Mouse (Mus musculus) MN1 (cell line): Measurements from ENCODE around the gene Zfp629.
"Not testable (repeated sequence)": the region's sequence is repeated elsewhere in the genome, so short reads cannot be mapped to it uniquely, and the experiment has no call there.

Experiments
- DNase-seq: peaks from one replicate; pipeline ENCODE4 v3.0.0-alpha.2; 2016; ENCODE audit warnings: low spot score

Zfp629 gene

DNA sequence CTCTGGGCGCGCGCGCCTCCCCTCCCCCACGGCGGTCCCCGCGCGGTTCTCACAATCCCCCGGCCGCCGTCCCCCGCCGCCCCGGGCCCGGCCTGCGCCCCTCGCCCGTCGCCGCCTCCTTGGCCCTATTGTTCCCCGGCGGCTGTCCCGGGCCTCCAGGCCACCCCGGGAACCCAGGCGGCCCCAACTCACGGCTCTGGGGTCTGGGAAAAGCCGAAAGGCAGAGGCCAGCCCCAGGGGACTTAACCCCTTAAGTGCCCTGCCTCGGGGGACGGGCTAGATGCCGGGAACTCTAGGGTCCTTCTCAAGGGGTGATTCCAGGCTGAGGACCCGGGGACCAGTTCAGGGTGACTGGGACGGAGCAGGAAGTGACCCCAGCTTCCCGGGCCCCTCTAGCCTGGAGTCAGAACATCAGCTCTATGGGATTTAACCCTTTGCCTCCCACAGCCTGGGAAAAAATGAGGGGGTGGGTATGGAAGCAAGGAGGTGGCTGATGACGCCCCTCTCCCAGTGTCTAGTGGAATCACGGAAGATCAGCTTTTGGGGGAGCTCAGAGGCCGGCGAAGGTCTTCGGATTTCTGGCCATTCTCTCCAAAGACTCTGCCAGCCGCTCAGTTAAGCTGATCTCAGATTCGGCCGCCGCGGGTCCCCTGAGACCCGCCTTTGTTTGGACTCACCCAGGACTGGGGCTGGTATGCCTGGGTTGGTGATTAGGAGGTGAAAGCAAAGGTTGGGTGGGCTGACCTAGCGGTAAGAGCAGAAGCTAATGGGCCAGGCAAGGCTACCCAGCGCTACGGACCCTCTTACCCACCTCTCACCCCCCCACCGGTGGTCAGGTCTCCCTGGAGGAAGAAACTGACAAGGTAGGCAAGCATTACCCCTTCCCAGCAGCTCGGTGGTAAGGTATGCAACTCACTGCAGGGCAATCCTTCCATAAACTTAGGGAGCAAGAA lies at the start of gene Zfp629:
TSS of gene Zfp629 (minus strand) at position 907 of the 953 bp plus-strand sequence.
- peak; percentile 90 for DNase-seq

DNA sequence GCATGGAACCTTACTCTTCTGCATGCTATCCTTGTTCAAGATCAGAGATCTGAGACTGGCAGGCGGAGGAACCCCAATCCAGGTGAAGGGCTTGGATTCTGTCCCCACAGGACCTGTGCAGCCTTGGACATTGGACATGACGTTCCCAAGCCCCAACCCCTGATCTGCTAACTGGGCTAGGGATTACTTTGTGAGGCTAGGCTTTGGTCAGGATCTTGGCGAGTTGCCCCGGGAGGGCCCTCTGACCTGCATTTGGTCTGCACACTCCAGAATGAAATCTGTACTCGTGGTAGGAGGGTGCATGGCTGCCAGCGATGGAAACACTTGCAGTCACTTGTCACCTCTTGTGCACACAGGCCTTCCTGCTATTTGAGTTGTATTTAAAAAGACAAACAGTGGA lies 47.3 kb upstream of the Zfp629 start:
- no peak for DNase-seq

DNA sequence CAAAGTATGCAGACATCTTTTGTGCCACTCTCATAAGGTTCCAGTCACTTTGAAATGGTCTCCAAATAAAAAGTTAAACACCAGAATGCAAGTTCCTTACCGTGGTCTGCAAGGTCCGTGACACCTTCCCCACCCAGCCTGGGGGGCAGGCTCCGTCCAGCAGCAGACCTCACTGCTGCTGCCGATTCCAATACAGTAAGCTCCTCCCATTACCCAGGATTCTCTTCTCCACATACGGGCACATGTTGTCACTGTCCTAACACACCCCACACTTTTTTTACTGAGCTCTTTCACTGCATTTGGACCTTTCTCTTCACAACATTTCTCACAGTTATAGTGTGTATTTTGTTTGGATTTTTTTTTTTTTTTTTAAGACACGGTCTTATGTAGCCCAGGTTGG lies 46.2 kb upstream of the Zfp629 start:
- DNase-seq: no peak

DNA sequence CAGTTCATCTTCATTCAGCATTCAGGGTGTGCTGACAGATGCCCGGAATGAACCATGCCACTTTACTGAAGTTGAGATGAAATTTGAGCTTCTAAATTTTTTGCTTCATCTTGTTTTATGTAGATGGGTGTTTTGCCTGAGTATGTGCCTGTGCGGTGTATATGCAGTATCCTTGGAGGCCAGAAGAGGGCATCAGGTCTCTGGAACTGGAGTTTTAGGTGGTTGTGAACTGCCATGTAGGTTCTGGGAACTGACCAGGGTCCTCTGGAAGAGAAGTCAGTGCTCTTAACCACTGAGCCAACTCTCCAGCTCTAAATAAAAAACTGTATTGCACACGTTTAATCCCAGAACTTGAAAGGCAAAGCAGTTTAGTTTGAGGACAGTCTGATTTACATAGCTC lies 45.3 kb upstream of the Zfp629 start:
- no peak for DNase-seq

DNA sequence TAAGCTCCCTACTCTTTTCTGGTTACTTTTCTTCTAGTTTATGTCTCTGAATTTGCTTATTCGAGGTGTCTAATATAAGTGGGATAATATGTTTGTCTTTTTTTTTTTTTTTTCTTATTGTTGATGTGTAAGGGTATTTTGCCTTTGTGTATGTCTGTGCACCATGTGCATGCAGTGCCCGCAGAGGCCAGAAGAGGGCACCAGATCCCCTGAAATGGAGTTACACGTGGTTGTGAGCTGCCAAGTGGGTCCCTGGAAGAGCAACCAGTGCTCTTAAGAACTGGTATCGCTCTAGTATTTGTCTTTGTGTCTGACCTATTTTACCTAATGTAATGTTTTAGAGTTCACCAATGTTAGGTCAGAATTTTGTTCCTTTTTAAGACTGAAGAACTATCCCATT lies 41.3 kb upstream of the Zfp629 start:
- DNase-seq: peak; percentile 65

DNA sequence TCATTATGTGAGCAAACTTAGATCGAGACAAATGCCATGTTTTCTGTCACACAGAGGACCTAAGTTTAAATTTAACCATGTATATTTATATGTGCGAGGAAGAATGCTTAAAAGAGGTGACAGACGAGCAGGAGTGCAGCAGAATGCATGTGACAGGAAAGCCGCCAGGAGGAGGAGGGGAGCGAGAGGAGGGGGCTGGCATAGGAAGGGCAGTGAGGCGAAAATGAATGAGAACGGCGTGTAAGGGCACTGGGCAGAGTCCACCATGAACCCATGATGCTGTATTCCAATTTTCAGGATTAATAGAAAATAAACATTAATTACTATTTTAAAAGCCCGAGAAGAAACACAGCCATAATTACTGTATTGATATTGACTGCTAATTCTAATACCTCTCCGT lies 38.7 kb upstream of the Zfp629 start:
- no peak for DNase-seq

DNA sequence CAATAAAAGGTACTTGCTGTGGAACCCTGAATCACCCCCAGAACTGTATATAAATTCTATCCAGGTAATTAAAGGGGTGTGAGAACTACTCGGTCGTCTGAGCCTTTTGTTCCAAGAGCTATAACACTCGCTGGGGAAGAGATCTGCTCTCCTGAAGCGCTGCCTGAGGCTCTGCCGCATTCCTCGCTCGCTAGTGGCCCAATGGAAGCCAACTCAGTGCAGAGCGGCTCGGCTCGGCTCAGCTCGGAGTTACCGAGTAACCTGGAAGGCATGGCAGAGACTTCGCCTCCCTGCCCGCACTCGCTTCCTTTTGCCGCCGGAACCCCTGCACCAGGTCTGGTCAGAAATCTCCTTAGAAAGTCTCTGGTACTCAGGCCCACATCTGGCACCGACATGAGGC lies 36.5 kb upstream of the Zfp629 start:
- no peak for DNase-seq

DNA sequence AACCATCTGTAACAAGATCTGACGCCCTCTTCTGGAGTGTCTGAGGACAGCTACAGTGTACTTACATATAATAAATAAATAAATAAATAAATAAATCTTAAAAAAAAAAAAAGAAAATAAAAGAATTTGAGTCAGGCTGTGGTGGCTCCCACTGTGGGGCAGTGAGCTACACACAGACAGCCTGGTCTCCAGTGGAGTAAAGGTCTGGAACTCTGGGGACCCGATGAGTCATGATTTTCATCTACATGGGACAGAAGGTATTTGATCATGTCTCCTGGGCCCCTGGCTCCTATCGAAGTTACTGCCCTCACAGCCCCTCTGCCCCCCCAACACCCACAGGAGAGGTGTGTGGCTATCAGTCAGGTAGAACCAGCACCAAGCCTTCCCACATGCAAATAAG lies 36.0 kb upstream of the Zfp629 start:
- DNase-seq: no peak

DNA sequence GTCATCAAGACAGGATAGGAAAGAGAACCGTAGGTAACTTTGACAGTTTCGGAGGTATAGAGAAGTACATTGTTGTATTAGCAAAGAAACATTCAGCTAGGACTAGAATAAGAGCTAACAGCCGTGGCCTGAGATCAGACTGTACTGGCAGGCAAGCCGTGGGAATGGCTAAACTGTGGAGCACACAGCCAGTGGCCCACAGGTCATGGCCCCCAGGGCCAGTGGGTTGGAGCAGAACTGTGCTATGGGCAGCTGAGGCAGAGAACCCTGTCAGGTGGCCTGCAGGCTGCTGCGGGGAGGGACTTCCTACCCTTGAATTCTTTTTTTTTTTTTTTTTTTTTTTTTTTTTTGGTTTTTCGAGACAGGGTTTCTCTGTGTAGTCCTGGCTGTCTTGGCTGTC lies 33.6 kb upstream of the Zfp629 start:
- no peak for DNase-seq

DNA sequence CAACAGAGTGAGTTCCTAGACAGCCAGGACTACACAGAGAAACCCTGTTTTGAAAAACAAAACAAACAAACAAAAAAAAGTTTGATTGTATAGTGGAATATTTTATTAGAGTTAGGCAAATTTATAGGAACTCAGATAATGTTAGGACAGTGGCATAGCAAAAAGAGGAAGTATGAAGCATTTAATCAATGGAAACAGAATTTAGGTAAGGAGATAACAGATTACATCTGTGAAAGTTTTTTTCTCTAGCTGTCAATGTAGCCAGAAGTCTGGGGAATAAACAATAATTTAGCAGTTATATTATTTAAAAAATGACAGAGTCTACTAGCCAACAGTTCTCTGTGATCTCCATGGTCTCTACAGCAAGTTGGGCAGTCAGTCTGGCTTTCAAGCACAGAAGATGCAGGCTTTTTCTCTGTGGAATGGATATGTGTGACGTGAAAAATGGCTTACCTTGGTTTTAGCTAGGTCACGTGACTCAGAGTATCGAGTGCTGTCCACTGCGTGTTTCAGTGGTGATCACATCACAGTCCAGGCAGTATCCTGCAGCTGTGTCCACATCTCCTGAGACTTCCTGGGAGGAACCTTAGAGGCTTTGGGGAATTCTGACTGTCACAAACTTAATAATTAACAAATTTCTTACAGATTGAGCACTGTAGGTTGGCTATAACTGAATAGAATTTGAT lies 33.1 kb upstream of the Zfp629 start:
- no peak for DNase-seq

DNA sequence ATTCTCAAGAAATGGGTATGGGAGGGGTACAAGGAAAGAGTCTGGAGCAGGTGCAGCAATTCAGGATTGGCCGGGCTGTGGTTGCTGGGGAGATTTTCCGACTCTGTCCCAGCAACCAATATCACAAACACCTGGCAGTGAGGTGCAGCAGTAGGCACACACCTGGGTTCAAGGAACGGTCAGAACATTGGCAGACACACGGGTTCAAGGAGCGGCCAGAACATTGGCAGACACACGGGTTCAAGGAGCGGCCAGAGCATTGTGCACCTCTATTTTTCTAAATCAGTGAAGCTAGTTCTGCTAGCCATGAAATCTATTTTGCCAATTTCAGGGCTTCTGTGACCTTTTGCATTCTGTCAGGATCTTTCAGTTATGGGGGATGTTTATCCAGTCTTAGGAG lies 32.0 kb upstream of the Zfp629 start:
- DNase-seq: not testable (repeated sequence)

DNA sequence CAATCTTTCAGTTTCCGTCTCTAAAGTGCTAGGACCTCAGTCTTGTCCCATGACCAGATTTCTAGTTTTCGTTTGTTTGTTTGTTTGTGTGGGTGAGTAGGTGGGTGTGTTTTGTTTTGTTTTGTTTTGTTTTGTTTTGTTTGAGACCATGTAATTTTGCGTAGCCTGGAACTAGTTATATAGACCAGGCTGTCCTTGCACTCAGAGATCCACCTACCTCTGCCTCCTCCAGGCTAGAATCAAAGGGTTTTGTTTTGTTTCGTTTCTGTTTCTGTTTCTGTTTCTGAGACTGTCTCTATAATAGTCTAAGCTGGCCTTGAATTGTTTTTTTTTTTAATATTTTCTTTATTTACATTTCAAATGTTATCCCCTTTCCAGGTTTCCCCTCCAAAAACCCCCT lies 30.8 kb upstream of the Zfp629 start:
- DNase-seq: no peak

DNA sequence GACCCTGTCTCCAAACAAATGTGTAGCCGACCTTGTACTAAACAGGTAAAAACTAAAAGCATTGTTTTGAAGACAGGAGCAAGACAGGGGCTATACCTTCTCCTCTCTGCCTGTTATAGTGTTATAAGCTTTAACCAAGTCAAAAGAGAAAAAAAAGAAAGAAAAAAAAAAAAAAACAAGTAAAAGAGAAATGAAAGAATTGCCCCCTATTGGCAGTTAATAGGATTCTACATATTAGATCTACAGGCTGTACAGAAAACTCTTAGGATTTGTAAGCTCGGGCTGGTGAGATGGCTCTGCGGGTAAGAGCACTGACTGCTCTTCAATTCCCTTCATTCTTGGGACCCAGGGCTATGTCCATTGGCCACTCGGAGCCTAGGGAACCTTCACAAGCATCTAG lies 26.7 kb upstream of the Zfp629 start:
- DNase-seq: no peak

DNA sequence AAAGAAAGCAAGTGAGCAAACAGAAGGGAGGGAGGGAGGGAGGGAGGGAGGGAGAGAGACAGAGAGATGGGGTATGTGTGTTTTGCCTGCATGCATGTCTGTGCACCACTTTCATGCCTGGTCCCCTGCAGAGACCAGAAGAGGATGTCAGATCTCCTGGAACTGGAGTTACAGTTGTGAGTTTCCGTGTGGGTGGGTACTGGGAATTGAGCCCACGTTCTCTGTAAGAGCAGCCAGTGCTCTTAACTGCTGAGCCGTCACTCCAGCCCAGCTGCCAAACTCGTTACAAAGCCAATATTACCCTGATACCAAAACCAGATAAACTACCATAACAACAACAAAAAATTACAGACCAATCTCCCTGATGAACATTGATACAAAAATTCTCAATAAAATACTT lies 25.7 kb upstream of the Zfp629 start:
- no peak for DNase-seq

DNA sequence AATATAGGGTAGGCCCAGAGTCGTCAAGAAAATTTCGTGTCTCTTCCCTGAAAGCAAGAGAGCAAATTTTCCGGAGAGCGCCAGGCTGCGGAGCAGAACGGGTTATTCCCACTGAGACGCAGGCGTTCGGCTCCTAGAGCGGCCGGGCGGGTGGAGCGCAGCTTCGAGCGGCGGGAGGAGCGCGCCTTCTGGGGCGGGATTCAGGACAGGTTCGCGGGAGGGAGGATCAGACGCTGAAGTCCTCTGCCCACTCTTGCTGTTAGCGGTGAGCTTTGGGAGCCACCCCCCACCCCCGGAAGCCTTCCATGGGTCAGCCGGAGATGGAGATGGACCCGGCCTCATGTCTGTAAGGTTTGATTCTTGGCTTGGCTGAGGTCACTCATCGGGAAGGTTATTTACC lies 21.4 kb upstream of the Zfp629 start:
- peak; percentile 87 for DNase-seq

DNA sequence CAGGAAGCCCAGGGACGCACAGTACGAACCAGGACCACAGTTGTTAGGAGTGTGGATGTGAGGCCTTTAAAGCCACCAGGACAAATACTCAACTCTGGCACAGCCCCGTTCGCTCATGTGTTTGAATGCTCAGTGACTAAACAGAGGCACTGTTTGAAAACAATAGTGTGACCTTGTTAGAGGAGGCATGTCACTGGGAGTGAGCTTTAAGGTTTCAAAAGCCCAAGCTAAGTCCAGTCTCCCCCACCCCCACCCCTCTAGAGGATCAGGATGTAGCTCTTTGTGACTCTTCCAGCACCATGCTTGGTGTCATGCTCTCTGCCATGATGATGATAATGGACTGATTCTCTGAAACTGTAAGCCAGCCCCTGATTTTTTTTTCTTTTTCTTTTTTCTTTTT lies 15.8 kb upstream of the Zfp629 start:
- DNase-seq: no peak

DNA sequence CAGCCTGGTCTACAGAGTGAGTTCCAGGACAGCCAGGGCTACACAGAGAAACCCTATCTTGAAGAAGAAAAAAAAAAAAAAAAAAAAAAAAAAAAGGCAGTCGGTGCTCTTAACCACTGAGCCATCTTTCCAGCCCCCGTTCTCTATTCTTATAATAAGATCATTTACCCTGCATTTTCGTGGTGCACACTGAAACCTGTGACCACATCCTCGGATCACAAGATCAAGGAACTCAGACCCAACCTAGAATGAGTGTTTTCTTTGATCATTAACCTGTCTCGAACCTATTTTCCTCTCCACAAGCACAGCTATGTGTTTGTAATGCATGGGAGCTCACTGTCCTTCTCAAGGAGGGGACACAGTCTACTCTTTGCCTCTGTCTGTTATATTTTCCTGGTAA lies 13.0 kb upstream of the Zfp629 start:
- no peak for DNase-seq

DNA sequence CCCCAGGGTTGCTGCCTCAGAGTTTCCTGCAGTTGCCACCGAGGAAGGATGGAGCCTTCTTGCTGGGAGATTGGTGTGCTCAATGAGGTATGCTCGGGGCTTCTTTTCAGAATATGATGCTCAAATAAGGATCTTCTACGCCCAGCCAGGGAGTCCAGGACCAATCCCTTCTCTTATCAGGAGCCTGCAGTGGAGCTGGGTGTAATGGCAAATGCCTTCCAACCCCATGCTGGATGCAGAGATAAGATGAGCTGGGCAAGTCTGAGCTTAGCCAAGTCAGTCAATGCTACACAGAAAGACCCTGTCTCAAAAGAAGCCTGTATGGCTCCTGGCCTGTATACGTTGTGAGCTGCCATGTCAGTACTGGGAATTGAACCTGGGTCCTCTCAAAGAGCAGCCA lies 10.9 kb upstream of the Zfp629 start:
- DNase-seq: no peak

DNA sequence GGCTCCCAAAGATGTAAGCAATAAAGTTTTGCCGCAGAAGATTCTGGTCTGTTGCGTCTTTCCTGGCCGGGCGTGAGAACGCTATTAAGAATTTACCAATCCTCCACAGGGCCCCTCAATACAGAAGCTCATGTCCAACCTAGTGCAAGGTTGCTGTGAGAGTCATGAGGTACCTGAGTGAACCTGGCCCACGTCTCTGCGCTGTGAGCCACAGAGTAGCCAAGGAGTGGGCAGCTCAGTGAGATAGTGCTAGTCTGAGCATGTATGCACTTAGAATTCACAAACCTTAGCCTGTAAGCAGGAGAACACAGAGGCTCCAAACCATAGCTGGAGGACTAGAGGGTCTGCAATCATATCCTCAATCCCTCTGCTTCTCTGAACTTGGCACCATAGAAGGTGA lies 10.4 kb upstream of the Zfp629 start:
- no peak for DNase-seq

DNA sequence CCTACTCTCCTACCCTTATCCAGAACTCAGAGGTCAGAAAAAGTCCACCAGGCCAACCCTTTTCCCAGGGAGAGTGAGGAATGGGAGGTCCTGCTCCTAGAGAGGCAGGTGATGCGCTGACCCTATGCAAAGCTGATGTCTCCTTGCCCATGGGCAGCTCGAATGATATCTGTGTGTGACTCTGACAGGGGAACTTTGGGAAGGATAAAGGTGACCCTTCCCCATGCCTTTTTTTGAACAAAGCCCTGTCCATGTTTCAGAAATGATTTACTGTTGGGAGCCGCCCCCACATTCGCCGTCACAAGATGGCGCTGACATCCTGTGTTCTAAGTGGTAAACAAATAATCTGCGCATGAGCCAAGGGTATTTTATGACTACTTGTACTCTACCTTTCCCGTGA lies 2.8 kb upstream of the Zfp629 start:
- not testable (repeated sequence) for DNase-seq

DNA sequence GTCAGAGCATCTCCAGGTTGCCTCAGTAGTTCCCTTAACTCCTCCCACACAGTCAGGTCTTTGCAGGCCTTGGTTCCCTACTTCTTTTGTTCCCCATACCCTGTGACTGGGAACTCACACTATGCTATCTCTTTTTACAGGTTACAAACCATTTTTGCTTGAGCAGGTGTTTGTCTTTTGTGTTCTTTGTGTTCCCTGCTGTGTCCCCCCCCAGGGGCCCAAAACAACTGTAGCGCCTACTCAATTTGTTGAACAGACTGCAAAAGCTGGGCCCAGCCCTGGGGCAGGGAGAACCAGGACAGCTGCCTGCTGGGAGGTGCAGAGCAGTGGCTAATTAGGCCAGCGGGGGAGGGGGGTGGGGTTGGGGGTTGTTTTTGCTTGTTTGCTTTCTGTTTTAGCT lies 2.4 kb upstream of the Zfp629 start:
- no peak for DNase-seq

DNA sequence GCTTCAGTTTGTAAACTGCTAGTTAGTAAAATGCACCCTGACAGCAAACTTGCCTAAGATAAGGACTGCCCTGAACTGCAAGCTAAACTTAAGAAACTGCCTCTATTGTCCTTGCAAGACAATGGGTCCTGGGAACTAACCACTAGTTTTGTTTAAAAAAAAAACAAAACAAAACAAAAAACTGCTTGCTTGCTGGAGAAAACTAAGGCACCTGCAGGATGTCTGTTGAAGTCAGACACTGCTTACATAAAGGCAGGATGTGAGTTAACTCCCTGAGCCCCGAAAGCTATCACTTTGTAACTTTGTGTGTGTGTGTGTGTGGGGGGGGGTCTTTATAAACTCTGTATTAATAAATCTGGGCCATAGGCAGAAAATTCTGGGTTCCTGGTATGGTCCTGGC lies 1.3 kb upstream of the Zfp629 start:
- DNase-seq: no peak

DNA sequence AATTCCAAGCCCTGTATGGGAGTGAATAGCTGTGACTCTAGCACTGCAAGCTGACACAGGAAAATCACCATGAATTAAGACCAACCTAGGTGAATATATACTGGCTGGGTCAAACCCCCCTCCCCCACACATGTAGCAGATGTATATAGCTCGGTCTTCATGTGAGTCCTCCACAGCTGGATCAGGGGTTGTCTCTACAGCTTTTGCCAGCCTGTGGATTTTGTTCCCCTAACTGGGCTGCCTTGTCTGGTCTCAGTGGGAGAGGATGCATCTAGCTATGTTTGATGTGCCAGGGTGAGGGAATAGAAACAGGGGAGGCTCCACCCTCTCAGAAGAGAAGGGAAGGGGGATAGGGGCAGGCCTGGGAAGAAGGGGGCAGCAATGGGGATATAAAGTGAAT lies 739 bp upstream of the Zfp629 start:
- DNase-seq: no peak

DNA sequence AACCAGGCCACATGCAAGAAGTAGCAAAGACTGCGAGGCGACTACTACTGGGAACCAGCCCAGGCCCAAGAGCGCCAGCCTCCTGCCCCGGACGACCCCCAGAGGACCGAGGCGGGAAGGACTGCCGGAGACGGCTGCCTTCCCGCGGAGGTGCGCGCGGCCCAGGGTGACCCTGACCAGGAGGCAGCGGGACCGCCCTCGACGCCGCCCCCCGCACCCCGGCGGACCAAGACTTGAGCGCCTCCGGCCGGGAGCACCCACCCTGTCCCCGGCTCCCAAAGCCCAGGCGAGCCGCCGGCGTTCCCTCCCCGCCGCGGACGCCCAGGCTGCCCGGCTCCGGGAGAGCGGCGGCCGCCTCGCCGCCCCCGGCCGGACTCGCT lies 1.1 kb downstream of the Zfp629 start:
- DNase-seq: peak; percentile 77
